Mouse (Mus musculus) neural tube, embryonic 15.5 days (tissue): Measurements from ENCODE around the gene Henmt1. TPM values are rescaled to one million over a fixed set of nuclear protein-coding genes. Genes with fewer than 3 reads are reported as not detected.

Experiments
- ATAC-seq: fragments of 200-750 bp; cut with Nextera tagmentation; 2 replicates; pipeline ENCODE4 v1.8.0; 2017; ENCODE audit warnings: mild to moderate bottlenecking, moderate TSS enrichment, moderate library complexity; ENCODE audit not compliant: low FRiP score
- H3K27ac ChIP-seq: fragments of 300-500 bp; sonication (generic); replicated peaks from 2 replicates; pipeline ENCODE4 v1.5.1; 2015; ENCODE audit warnings: mild to moderate bottlenecking, inconsistent platforms
- H3K27me3 ChIP-seq: fragments of 300-500 bp; sonication (generic); replicated peaks from 2 replicates; pipeline ENCODE4 v1.6.1; 2015; ENCODE audit warnings: inconsistent platforms
- H3K36me3 ChIP-seq: fragments of 300-500 bp; sonication (generic); 2 replicates; pipeline ENCODE4 v1.6.1; 2015; ENCODE audit warnings: inconsistent platforms
- H3K4me1 ChIP-seq: fragments of 300-500 bp; sonication (generic); 2 replicates; pipeline ENCODE4 v1.6.1; 2015; ENCODE audit warnings: inconsistent platforms
- H3K4me2 ChIP-seq: fragments of 300-500 bp; sonication (generic); 2 replicates; pipeline ENCODE4 v1.6.1; 2015; ENCODE audit warnings: inconsistent platforms, mild to moderate bottlenecking, moderate library complexity
- H3K4me3 ChIP-seq: fragments of 300-500 bp; sonication (generic); replicated peaks from 2 replicates; pipeline ENCODE4 v1.5.1; 2015; ENCODE audit warnings: mild to moderate bottlenecking, inconsistent platforms
- H3K9ac ChIP-seq: fragments of 300-500 bp; sonication (generic); replicated peaks from 2 replicates; pipeline ENCODE4 v1.6.1; 2015; ENCODE audit warnings: mild to moderate bottlenecking, inconsistent platforms
- H3K9me3 ChIP-seq: fragments of 300-500 bp; sonication (generic); replicated peaks from 2 replicates; pipeline ENCODE4 v1.6.1; 2016; ENCODE audit warnings: inconsistent platforms
- WGBS: fragments of 180-500 bp; shearing (Covaris S2); methylation state at CpG from one replicate; pipeline ENCODE4 v1.1.7; 2015; ENCODE audit warnings: mixed read lengths; 5-methylcytosine and 5-hydroxymethylcytosine counted together
- polyA plus RNA-seq: library from polyadenylated mRNA; unstranded; fragments of >200 nt; fragmentation: Nextera tagmentation; extraction: Ambion mirVana; gene quantifications from 2 replicates; pipeline ENCODE4 v1.2.1, GENCODE M21; 2015

Gene Henmt1
- polyA plus RNA-seq, 1 experiment from 2014 or later, result 2.3 TPM

DNA sequence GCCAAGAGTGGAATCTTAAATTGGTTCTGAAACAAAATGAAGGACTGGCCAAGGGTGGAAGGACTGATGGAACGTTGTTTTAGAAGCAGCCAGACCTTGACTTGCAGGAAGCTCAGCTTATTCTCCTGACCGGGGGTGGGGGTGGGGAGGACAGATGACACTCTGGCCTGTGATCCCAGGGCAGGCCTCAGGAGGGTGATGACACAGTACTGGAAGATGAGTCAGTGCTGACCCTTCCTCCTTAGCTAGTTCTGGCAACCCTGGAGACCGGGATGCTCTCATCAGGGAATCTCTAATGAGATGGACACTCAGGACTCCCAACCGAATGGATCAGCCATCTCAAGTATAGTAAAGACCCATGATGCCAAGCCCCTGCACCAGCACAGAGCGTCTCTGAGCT is 66.1 kb downstream of the Henmt1 start:
- Histone ChIP-seq H3K4me1 (no peaks in the 10 kb centered on the region), H3K9me3 (no peaks in the 10 kb centered on the region), H3K27ac (no peak overlapping the region), H3K4me2 (no peak overlapping the region), H3K9ac (no peak overlapping the region), H3K27me3 (no peaks in the 10 kb centered on the region), H3K36me3 (peaks cover 12% of the 10 kb centered on the region), H3K4me3 (no peak overlapping the region)
- no peak for ATAC-seq
- 82% methylated on average over 5 of the region's 5 CpGs for WGBS

DNA sequence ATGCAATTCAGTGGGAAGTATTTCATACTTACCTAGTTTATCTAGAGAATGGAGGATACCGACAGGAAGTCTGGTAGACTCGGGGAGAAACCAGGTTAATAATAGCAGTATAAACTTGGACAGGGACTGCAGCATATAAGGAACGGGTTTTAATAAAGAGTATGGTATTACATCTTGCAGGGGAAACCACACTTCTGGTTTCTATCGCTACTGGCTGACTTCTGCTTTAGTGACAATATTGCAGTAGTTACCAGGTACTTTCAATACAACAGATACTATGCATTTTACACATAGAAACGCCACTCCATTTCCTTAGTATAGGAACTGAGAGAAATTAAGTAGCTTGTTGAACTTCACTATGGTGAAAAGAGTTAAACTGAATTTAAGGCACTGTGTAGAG is 68.5 kb downstream of the Henmt1 start:
- no peak overlapping the region for H3K4me2 ChIP-seq
- no peaks in the 10 kb centered on the region for H3K9me3 ChIP-seq
- ATAC-seq, result no peak
- WGBS, result 87% methylated on average over 5 of the region's 5 CpGs
- H3K9ac ChIP-seq, result no peak overlapping the region
- H3K27me3 ChIP-seq, result no peaks in the 10 kb centered on the region
- H3K36me3 ChIP-seq, result no peaks in the 10 kb centered on the region
- H3K4me3 ChIP-seq, result no peak overlapping the region
- no peaks in the 10 kb centered on the region for H3K4me1 ChIP-seq
- H3K27ac ChIP-seq, result no peak overlapping the region

Other genes starting within 250 kb of the Henmt1 start
- gene Gpsm2, start 217.6 kb upstream of the Henmt1 start, polyA plus RNA-seq, result 17.5 and 23.6 TPM in 2 replicates
- gene Aknad1, start 200.2 kb upstream of the Henmt1 start, polyA plus RNA-seq, result 0.10 TPM in 1 of 2 replicates, not detected in the other
- gene Stxbp3, start 99.3 kb upstream of the Henmt1 start, polyA plus RNA-seq, result 14.0 and 16.7 TPM in 2 replicates
- gene Fndc7, start 49.9 kb upstream of the Henmt1 start, polyA plus RNA-seq, result 0.04 and 0.38 TPM in 2 replicates
- 50.4 and 55.3 TPM in 2 replicates for gene Prpf38b, start 28.1 kb upstream of the Henmt1 start, polyA plus RNA-seq
- gene Gm9857, start 572 bp downstream of the Henmt1 start, polyA plus RNA-seq, result not detected in 2 replicates
- gene Fam102b, start 87.7 kb downstream of the Henmt1 start, polyA plus RNA-seq, result 14.8 and 22.2 TPM in 2 replicates
- gene Slc25a54, start 140.6 kb downstream of the Henmt1 start, polyA plus RNA-seq, result not detected in 2 replicates
- 4.4 and 9.8 TPM in 2 replicates for gene Slc25a24, start 183.3 kb downstream of the Henmt1 start, polyA plus RNA-seq